Mouse (Mus musculus) adrenal gland, adult (tissue): ENCODE measurements around the gene Rims4.

Experiments
- DNase-seq, 2 experiments: peaks; one replicate each; pipeline ENCODE4 v3.0.0; 2022 to 2023; ENCODE audit warnings: low spot score in 1 of 2; ENCODE audit not compliant: inconsistent age in 2 of 2

The Rims4 gene

GRCm38 (mm10) chr2:163911826-163912444, 6.5 kb downstream of the Rims4 start:
- peak in 1 of 2 experiments; percentile 43 for DNase-seq

GRCm38 (mm10) chr2:163909604-163910003, 8.9 kb downstream of the Rims4 start:
- DNase-seq: peak in 1 of 2 experiments; percentile 60

- DNase-seq: peak; percentile 82 to 84
Observed at GRCm38 (mm10) chr2:163907131-163907530, 11.4 kb downstream of the Rims4 start.

GRCm38 (mm10) chr2:163904323-163904722, 14.2 kb downstream of the Rims4 start:
- DNase-seq: peak; percentile 64 to 76

GRCm38 (mm10) chr2:163903461-163903860, 15.0 kb downstream of the Rims4 start:
- peak; percentile 87 to 94 for DNase-seq

GRCm38 (mm10) chr2:163902448-163902847, 16.0 kb downstream of the Rims4 start:
- no peak for DNase-seq

- peak; percentile 61 to 82 for DNase-seq
Observed at GRCm38 (mm10) chr2:163901043-163901442, 17.4 kb downstream of the Rims4 start.

GRCm38 (mm10) chr2:163899910-163900411, 18.5 kb downstream of the Rims4 start:
- DNase-seq: peak in 1 of 2 experiments; percentile 49

- DNase-seq: no peak
Observed at GRCm38 (mm10) chr2:163897988-163898535, 20.4 kb downstream of the Rims4 start.

GRCm38 (mm10) chr2:163897026-163897425, 21.5 kb downstream of the Rims4 start:
- DNase-seq: peak in 1 of 2 experiments; percentile 52

- DNase-seq: peak in 1 of 2 experiments; percentile 65
Observed at GRCm38 (mm10) chr2:163895156-163895555, 23.3 kb downstream of the Rims4 start.

GRCm38 (mm10) chr2:163893446-163894370, 24.8 kb downstream of the Rims4 start:
- peak; percentile 58 to 82 for DNase-seq

GRCm38 (mm10) chr2:163891271-163891670, 27.2 kb downstream of the Rims4 start:
- no peak for DNase-seq

GRCm38 (mm10) chr2:163890586-163890985, 27.9 kb downstream of the Rims4 start:
- no peak for DNase-seq

GRCm38 (mm10) chr2:163889411-163889810, 29.1 kb downstream of the Rims4 start:
- DNase-seq: peak in 1 of 2 experiments; percentile 67

GRCm38 (mm10) chr2:163882859-163883652, 35.4 kb downstream of the Rims4 start:
- DNase-seq: no peak

GRCm38 (mm10) chr2:163880891-163881290, 37.6 kb downstream of the Rims4 start:
- peak; percentile 85 to 91 for DNase-seq

- DNase-seq: no peak
Observed at GRCm38 (mm10) chr2:163876830-163877498, 41.5 kb downstream of the Rims4 start.

- DNase-seq: no peak
Observed at GRCm38 (mm10) chr2:163875484-163875883, 43.0 kb downstream of the Rims4 start.

- no peak for DNase-seq
Observed at GRCm38 (mm10) chr2:163874877-163875276, 43.6 kb downstream of the Rims4 start.
